Mouse (Mus musculus) liver, embryonic 12.5 days (tissue): Measurements from ENCODE around the gene Gemin5. TPM values are rescaled to one million over a fixed set of nuclear protein-coding genes. Genes with fewer than 3 reads are reported as not detected.

Experiments
- ATAC-seq: fragments of 200-750 bp; cut with Nextera tagmentation; 2 replicates; pipeline ENCODE4 v1.8.0; 2017; ENCODE audit warnings: moderate number of reproducible peaks, mild to moderate bottlenecking, moderate library complexity
- H3K27ac ChIP-seq: fragments of 300-500 bp; sonication (generic); 2 replicates; pipeline ENCODE4 v1.5.1; 2016; ENCODE audit warnings: mild to moderate bottlenecking
- H3K27me3 ChIP-seq: fragments of 300-500 bp; sonication (generic); replicated peaks from 2 replicates; pipeline ENCODE4 v1.6.1; 2016; ENCODE audit warnings: mild to moderate bottlenecking, moderate library complexity
- H3K36me3 ChIP-seq: fragments of 300-500 bp; sonication (generic); 2 replicates; pipeline ENCODE4 v1.6.1; 2016; ENCODE audit warnings: mild to moderate bottlenecking, moderate library complexity
- H3K4me1 ChIP-seq: fragments of 300-500 bp; sonication (generic); 2 replicates; pipeline ENCODE4 v1.6.1; 2016
- H3K4me2 ChIP-seq: fragments of 300-500 bp; sonication (generic); 2 replicates; pipeline ENCODE4 v1.6.1; 2016; ENCODE audit warnings: mild to moderate bottlenecking, moderate library complexity
- H3K4me3 ChIP-seq: fragments of 300-500 bp; sonication (generic); 2 replicates; pipeline ENCODE4 v1.5.1; 2016; ENCODE audit warnings: mild to moderate bottlenecking, moderate library complexity
- H3K9ac ChIP-seq: fragments of 300-500 bp; sonication (generic); 2 replicates; pipeline ENCODE4 v1.6.1; 2016; ENCODE audit warnings: mild to moderate bottlenecking, moderate library complexity
- H3K9me3 ChIP-seq: fragments of 300-500 bp; sonication (generic); replicated peaks from 2 replicates; pipeline ENCODE4 v1.6.1; 2016; ENCODE audit warnings: mild to moderate bottlenecking, moderate library complexity
- WGBS: fragments of 180-500 bp; shearing (Covaris S2); methylation state at CpG from one replicate; pipeline ENCODE4 v1.1.7; 2016; ENCODE audit not compliant: insufficient replicate concordance; 5-methylcytosine and 5-hydroxymethylcytosine counted together
- polyA plus RNA-seq: library from polyadenylated mRNA; unstranded; fragments of >200 nt; fragmentation: Nextera tagmentation; extraction: Ambion mirVana; gene quantifications from 2 replicates; pipeline ENCODE4 v1.2.1, GENCODE M21; 2016

Gene Gemin5
- polyA plus RNA-seq, 1 experiment from 2014 or later, result 25.4 TPM

DNA sequence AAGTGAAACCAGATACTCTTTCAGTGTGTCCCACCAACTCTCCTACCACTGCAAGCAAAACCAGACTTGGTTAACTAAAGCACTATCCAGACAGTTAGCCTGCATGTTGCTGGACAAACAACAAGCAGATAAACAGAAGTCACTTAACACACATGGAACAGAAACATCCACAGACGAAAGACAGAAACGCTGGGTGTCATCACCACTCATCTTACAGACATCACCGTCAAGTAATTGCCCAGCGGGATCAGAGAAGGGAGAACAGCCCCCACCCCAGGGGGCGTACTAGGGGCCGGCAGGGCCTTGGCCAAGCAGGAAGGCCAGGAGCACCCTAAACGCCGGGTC lies 545 bp downstream of the Gemin5 start:
- Histone ChIP-seq H3K4me3 (peak overlapping the region; percentile 99), H3K9ac (peak overlapping the region; percentile 91), H3K27me3 (no peaks in the 10 kb centered on the region), H3K36me3 (peaks cover 42% of the 10 kb centered on the region), H3K27ac (peak overlapping the region; percentile 81), H3K4me1 (peaks cover 46% of the 10 kb centered on the region), H3K4me2 (peak overlapping the region; percentile 92), H3K9me3 (peaks cover 8% of the 10 kb centered on the region; the same call in 1 of the 2 replicates)
- no peak for ATAC-seq
- WGBS, result 1% methylated on average over 8 of the region's 8 CpGs

DNA sequence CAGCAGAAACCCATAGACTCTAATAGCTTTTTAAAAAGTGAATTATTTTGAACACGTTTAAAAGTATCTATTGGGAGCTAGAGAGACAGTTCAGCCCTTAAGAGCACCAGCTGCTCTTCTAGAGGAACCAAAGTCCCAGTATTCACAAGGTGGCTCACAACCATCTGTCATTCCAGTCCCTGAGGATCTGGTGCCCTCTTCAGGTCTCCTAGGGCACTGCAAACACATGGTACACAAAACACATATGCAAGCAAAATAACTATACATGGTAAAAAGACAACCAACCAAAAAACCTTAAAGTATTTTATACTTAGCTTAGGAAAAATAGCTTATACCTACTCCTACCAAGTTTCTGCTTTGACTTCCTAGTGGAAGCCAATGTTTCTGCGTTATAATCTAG lies 3.3 kb downstream of the Gemin5 start:
- H3K36me3 ChIP-seq, result peaks cover 67% of the 10 kb centered on the region
- peaks cover 30% of the 10 kb centered on the region for H3K4me1 ChIP-seq
- H3K4me3 ChIP-seq, result no peak overlapping the region
- no peak overlapping the region for H3K4me2 ChIP-seq
- no peaks in the 10 kb centered on the region for H3K27me3 ChIP-seq
- 91% methylated on average over 2 of the region's 2 CpGs for WGBS
- no peak overlapping the region for H3K27ac ChIP-seq
- no peak overlapping the region for H3K9ac ChIP-seq
- peaks cover 8% of the 10 kb centered on the region; the same call in 1 of the 2 replicates for H3K9me3 ChIP-seq
- ATAC-seq, result no peak

DNA sequence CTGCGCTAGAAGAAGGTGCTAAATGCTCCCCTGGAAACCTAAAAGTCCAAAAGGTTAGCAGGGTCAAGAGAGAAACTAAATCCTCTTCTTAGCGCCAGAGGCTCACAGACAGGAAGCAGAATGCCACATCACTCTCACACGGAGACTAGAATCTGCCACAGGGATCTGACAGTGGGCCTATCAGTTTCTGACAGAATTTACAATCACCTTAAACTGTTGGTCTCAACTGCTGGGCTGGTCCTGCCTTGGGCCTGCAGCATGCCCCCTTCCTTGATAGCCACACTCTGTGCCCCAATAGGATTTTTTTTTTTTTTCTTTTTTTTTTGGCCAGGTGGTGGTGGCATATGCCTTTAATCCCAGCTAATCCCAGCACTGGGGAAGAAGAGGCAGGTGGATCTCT lies 11.5 kb downstream of the Gemin5 start:
- H3K9me3 ChIP-seq, result no peaks in the 10 kb centered on the region
- no peak overlapping the region for H3K9ac ChIP-seq
- 51% methylated on average over 3 of the region's 3 CpGs for WGBS
- H3K4me2 ChIP-seq, result no peak overlapping the region
- H3K27me3 ChIP-seq, result no peaks in the 10 kb centered on the region
- H3K36me3 ChIP-seq, result peaks cover 98% of the 10 kb centered on the region
- peaks cover 17% of the 10 kb centered on the region for H3K4me1 ChIP-seq
- H3K27ac ChIP-seq, result no peak overlapping the region
- ATAC-seq, result no peak
- H3K4me3 ChIP-seq, result no peak overlapping the region

DNA sequence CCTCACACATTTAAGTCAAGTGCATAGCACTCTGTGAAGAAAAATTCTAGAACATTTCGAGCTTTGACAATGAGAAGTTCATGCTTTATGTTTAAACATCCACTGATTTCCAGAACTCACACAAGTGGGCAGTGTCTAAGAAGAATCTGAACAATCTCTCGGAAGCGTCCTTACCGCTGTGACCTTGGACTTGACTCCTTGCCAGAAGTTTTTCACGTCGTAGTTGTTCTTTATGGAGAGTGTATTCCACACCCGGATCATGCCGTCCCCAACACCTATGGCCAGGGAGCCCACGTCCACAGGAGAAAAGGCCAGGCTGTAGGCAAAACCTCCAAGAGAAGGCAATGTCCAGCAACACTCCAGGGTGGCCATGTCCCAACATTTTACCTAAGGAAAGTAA lies 12.9 kb downstream of the Gemin5 start:
- H3K36me3 ChIP-seq, result peaks cover 97% of the 10 kb centered on the region
- H3K4me1 ChIP-seq, result peaks cover 17% of the 10 kb centered on the region
- H3K27me3 ChIP-seq, result no peaks in the 10 kb centered on the region
- H3K4me3 ChIP-seq, result no peak overlapping the region
- H3K4me2 ChIP-seq, result no peak overlapping the region
- H3K27ac ChIP-seq, result no peak overlapping the region
- no peak overlapping the region for H3K9ac ChIP-seq
- no peaks in the 10 kb centered on the region for H3K9me3 ChIP-seq
- ATAC-seq, result no peak
- 86% methylated on average over 9 of the region's 9 CpGs for WGBS

DNA sequence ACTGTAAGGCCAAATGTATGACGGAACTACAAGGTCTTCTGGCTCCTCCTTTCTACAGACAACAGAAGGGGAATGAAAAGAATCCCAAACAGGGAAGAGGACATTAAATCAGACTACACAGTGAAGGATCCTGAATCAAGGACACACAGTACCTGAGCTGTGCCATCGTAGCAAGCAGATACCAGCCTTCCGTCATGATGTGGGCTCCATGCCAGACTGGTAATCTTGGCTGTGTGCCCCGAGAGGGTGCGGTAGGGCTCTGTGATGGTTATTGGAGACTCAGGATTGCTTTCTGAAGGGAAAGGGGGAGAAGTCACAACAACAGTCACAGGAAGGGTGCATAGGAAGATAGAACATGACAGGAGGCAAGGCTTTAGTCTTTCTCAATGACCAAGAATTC lies 22.1 kb downstream of the Gemin5 start:
- no peak overlapping the region for H3K4me2 ChIP-seq
- H3K4me1 ChIP-seq, result no peaks in the 10 kb centered on the region
- peaks cover 96% of the 10 kb centered on the region for H3K36me3 ChIP-seq
- H3K27me3 ChIP-seq, result no peaks in the 10 kb centered on the region
- no peak for ATAC-seq
- H3K4me3 ChIP-seq, result no peak overlapping the region
- 84% methylated on average over 5 of the region's 5 CpGs for WGBS
- H3K9me3 ChIP-seq, result no peaks in the 10 kb centered on the region
- no peak overlapping the region for H3K27ac ChIP-seq
- H3K9ac ChIP-seq, result no peak overlapping the region

DNA sequence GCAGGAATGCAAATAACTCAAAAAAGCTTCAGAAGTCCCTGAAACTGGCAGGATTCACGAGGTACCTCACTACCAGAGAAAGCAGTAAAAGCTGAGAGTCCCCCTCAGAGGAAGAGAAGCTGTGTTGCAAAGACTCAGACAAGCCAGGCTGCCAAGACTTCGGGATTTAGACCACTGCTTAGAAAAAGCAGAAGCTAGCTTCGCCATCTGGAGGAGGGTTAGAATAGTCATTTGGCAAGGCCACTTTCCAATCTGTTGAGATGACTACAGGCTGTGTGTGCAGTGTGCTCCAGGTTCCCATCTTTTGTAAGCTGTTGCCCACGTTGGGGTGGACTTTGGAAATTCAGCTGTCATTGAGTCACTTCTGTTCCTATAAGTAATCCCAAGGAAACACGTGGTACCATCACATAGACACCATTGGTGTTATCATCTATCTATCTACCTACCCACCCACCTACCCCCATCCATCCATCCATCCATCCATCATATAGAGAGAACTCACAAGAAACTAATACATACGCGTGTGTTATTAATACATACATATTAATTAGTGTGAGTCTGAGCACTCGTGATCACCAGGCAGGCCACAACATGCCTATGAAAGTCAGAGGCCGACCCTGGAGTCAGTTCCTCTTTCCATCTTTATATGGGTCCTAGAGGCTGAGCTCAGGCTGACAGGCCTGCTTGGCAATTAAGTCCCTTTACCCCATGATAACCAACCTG lies 24.5 kb downstream of the Gemin5 start:
- WGBS, result 78% methylated on average over 9 of the region's 9 CpGs
- ATAC-seq, result no peak
- H3K4me3 ChIP-seq, result no peak overlapping the region
- H3K27ac ChIP-seq, result no peak overlapping the region
- H3K9me3 ChIP-seq, result no peaks in the 10 kb centered on the region
- no peaks in the 10 kb centered on the region for H3K27me3 ChIP-seq
- H3K4me1 ChIP-seq, result no peaks in the 10 kb centered on the region
- H3K4me2 ChIP-seq, result no peak overlapping the region
- no peak overlapping the region for H3K9ac ChIP-seq
- peaks cover 97% of the 10 kb centered on the region for H3K36me3 ChIP-seq

DNA sequence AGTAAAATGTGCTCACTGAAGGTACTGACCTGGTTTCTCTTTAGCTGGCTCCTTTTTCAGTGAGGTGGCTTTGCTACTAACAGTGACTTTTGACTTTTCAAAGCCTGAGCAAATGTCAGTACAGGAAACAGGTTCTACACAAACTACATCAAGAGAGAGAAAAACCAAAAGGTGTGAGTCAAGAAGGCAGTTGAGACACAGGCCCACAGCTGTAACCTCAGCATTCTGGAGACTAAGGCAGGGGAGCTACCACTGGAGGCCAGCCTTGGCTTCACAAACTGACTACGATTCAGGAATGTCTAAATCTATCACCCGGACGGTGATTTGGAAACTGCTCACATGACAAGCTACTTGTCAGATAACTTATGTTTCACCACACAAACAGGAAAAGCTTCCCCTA lies 28.9 kb downstream of the Gemin5 start:
- WGBS, result 85% methylated on average over 3 of the region's 3 CpGs

DNA sequence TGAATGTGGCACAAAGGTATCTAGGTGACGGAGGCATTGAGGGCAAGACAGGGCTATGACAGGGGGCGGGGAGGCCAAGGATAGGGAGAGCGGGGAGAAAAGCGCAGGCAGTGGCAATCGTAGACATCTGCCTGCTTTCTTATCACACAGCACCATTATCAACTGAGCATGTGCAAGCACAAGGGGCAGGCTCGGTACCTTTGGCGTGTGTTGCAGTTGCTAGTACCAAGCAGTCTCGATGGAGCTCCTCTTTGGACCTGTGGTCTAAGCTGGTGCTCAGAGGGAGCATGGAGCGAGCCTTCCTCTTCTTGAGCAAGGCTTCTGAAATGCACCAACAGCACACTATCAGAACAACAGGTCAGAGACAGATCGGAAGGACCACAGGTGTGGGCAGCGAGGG lies 29.5 kb downstream of the Gemin5 start:
- H3K9ac ChIP-seq, result no peak overlapping the region
- no peak overlapping the region for H3K27ac ChIP-seq
- no peaks in the 10 kb centered on the region for H3K4me1 ChIP-seq
- H3K36me3 ChIP-seq, result peaks cover 97% of the 10 kb centered on the region
- no peaks in the 10 kb centered on the region for H3K9me3 ChIP-seq
- no peaks in the 10 kb centered on the region for H3K27me3 ChIP-seq
- H3K4me2 ChIP-seq, result no peak overlapping the region
- H3K4me3 ChIP-seq, result no peak overlapping the region
- WGBS, result 72% methylated on average over 11 of the region's 11 CpGs
- no peak for ATAC-seq

More for the DNA sequence above, 28.9 kb downstream of the Gemin5 start:
- Histone ChIP-seq H3K4me2 (no peak overlapping the region), H3K4me1 (no peaks in the 10 kb centered on the region), H3K27me3 (no peaks in the 10 kb centered on the region), H3K9ac (no peak overlapping the region), H3K4me3 (no peak overlapping the region), H3K36me3 (peaks cover 97% of the 10 kb centered on the region), H3K27ac (no peak overlapping the region), H3K9me3 (no peaks in the 10 kb centered on the region)
- no peak for ATAC-seq

DNA sequence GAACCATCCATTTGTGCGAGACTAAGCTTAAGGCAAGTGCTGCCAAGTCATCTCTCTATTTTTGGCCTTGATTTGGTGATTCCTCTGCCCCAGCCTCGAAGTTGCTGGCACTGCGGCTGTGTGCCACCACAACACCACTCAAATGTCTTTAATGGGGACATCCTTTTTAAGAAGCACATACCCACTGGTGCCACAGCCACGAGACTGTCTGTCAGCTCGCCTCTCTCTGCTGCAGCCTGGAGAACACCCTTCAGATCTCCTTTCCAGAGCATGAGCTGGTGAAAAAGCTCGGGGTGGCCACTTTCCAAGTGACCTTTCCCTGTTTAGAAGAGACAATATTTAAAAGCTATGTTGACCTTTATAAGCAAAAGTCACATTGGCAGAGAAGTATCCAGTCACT lies 31.7 kb downstream of the Gemin5 start:
- Histone ChIP-seq H3K27ac (no peak overlapping the region), H3K9ac (no peak overlapping the region), H3K9me3 (no peaks in the 10 kb centered on the region), H3K4me2 (no peak overlapping the region), H3K36me3 (peaks cover 99% of the 10 kb centered on the region), H3K27me3 (no peaks in the 10 kb centered on the region), H3K4me1 (no peaks in the 10 kb centered on the region), H3K4me3 (no peak overlapping the region)
- no peak for ATAC-seq
- WGBS, result 80% methylated on average over 6 of the region's 6 CpGs

DNA sequence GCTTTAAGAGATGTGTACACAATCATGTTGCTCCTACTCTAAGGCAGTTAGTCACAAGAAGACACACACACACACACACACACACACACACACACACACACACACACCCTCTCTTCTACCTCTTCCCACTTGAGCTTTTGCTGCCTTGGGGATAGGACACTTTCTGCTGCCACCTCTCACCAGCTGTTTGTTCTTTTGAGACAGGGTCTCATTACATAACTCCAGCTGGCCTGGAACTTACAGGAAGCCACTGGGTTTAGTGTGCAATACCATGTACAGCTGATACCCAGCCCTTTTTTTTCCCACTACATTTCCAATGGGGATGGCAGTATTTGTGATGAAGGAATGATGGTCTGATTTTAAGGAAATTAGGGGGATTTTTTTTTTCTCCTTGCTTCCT lies 33.0 kb downstream of the Gemin5 start:
- Histone ChIP-seq H3K36me3 (peaks cover 99% of the 10 kb centered on the region), H3K4me1 (no peaks in the 10 kb centered on the region), H3K9ac (no peak overlapping the region), H3K9me3 (no peaks in the 10 kb centered on the region), H3K4me2 (no peak overlapping the region), H3K27me3 (no peaks in the 10 kb centered on the region), H3K4me3 (no peak overlapping the region), H3K27ac (no peak overlapping the region)
- ATAC-seq, result no peak

DNA sequence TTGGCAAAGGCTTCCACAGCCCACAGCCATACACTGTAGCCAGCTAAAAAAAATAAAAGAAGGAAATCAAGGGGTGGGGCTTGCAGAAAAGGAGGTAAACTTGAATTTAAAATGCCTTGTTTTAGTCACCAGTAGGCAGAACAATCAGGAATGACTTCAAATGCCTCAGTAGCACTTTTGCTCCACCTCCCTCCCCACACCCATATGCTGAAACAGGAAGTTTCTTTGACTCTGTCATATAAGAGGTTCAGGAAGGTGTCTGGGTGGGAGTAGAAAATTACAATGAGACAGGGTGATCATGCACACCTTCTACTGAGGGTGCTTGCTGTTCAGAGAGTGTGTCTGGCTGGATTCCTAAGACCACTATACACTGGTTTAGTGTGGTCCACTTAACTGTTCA lies 33.5 kb downstream of the Gemin5 start:
- H3K27ac ChIP-seq, result no peak overlapping the region
- no peak overlapping the region for H3K4me2 ChIP-seq
- H3K9me3 ChIP-seq, result no peaks in the 10 kb centered on the region
- no peak for ATAC-seq
- H3K36me3 ChIP-seq, result peaks cover 99% of the 10 kb centered on the region
- H3K27me3 ChIP-seq, result no peaks in the 10 kb centered on the region
- no peaks in the 10 kb centered on the region for H3K4me1 ChIP-seq
- H3K9ac ChIP-seq, result no peak overlapping the region
- no peak overlapping the region for H3K4me3 ChIP-seq

DNA sequence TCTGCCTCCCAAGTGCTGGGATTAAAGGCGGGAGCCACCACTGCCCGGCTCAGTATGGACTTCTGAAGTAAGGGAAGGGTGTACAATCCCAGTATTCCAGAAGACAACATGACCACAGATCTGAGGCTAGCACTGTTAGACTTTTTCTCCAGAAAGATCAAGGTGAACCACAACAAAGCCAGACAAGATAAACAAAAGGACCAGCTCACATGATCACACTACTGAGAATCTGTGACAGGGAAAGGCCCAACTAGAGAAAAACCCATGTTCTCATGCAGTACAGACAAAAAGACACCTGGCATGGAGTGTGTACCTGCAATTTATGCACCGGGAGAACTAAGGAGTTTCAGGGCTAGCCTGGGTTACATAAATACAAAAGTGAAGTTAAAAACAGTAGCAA lies 36.3 kb downstream of the Gemin5 start:
- peaks cover 20% of the 10 kb centered on the region for H3K4me1 ChIP-seq
- H3K9ac ChIP-seq, result no peak overlapping the region
- no peak overlapping the region for H3K4me3 ChIP-seq
- no peaks in the 10 kb centered on the region for H3K27me3 ChIP-seq
- no peaks in the 10 kb centered on the region for H3K9me3 ChIP-seq
- no peak overlapping the region for H3K4me2 ChIP-seq
- no peak overlapping the region for H3K27ac ChIP-seq
- 86% methylated on average over 3 of the region's 3 CpGs for WGBS
- peaks cover 99% of the 10 kb centered on the region for H3K36me3 ChIP-seq
- ATAC-seq, result no peak

DNA sequence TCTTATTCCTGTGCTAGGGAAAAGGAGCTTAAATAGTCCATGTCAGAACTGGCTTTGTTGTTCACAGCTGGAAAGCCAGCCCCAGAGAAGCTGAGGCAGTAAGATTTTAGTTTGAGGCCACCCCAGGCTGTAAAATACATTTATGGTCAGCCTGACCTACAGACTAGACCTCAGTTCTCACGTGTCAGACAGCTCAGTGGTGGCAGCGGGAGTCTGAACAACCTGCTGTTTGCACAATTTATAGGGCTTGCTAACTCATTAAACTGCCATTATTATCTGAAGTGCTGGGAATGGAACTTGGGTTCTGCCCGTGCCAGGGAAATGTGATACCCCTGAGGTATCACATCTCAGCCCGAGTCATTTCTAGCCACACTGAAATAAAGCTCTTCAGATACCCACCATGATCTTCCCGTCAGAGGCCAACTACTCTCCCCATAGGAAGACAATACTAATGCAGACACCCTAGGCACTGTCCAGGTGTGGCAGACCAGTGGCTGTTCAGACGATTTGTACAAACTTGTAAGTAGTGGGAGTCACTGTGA lies 39.0 kb downstream of the Gemin5 start:
- Histone ChIP-seq H3K27ac (no peak overlapping the region), H3K9ac (no peak overlapping the region), H3K4me1 (peaks cover 25% of the 10 kb centered on the region), H3K4me2 (no peak overlapping the region), H3K4me3 (no peak overlapping the region), H3K27me3 (no peaks in the 10 kb centered on the region), H3K36me3 (peaks cover 99% of the 10 kb centered on the region), H3K9me3 (no peaks in the 10 kb centered on the region)
- no peak for ATAC-seq
- WGBS, result 85% methylated on average over 6 of the region's 6 CpGs
